Mouse (Mus musculus) midbrain, embryonic 11.5 days (tissue): ENCODE measurements around the gene Csta1. TPM values are rescaled to one million over a fixed set of nuclear protein-coding genes. Genes with fewer than 3 reads are reported as not detected.
"Not testable (repeated sequence)": the region's sequence is repeated elsewhere in the genome, so short reads cannot be mapped to it uniquely, and the experiment has no call there.

Experiments used
- ATAC-seq: fragments of 200-750 bp; cut with Nextera tagmentation; 2 replicates; pipeline ENCODE4 v1.8.0; 2017; ENCODE audit warnings: moderate TSS enrichment, moderate library complexity; ENCODE audit not compliant: low FRiP score
- DNase-seq: peaks from one replicate; pipeline ENCODE4 v3.0.0; 2015; ENCODE audit warnings: low spot score; ENCODE audit errors: missing footprints
- H3K27ac ChIP-seq: fragments of 300-500 bp; sonication (generic); 2 replicates; pipeline ENCODE4 v1.5.1; 2014; ENCODE audit warnings: low read depth, low read length
- H3K27me3 ChIP-seq: fragments of 300-500 bp; sonication (generic); 2 replicates; pipeline ENCODE4 v1.6.1; 2014; ENCODE audit warnings: mild to moderate bottlenecking, low read length, moderate library complexity, mixed read lengths; ENCODE audit not compliant: control insufficient read depth, insufficient read depth
- H3K36me3 ChIP-seq: fragments of 300-500 bp; sonication (generic); 2 replicates; pipeline ENCODE4 v1.6.1; 2014; ENCODE audit warnings: mild to moderate bottlenecking, low read length, moderate library complexity, mixed read lengths; ENCODE audit not compliant: control insufficient read depth, insufficient read depth
- H3K4me1 ChIP-seq: fragments of 300-500 bp; sonication (generic); 2 replicates; pipeline ENCODE4 v1.6.1; 2014; ENCODE audit warnings: low read length; ENCODE audit not compliant: control insufficient read depth, insufficient read depth
- H3K4me2 ChIP-seq: fragments of 300-500 bp; sonication (generic); 2 replicates; pipeline ENCODE4 v1.6.1; 2014; ENCODE audit warnings: mild to moderate bottlenecking, moderate library complexity
- H3K4me3 ChIP-seq: fragments of 300-500 bp; sonication (generic); 2 replicates; pipeline ENCODE4 v1.5.1; 2014; ENCODE audit warnings: low read depth, low read length
- H3K9ac ChIP-seq: fragments of 300-500 bp; sonication (generic); 2 replicates; pipeline ENCODE4 v1.6.1; 2014; ENCODE audit warnings: low read length
- H3K9me3 ChIP-seq: fragments of 300-500 bp; sonication (generic); 2 replicates; pipeline ENCODE4 v1.6.1; 2016; ENCODE audit warnings: low read length; ENCODE audit not compliant: control insufficient read depth
- WGBS: fragments of 180-500 bp; shearing (Covaris S2); extraction: QIAGEN DNeasy Blood & Tissue Kit; methylation state at CpG from one replicate; pipeline ENCODE4 v1.1.7; 2014; 5-methylcytosine and 5-hydroxymethylcytosine counted together
- polyA plus RNA-seq: library from polyadenylated mRNA; unstranded; fragments of >200 nt; fragmentation: Nextera tagmentation; extraction: Ambion mirVana; gene quantifications from 2 replicates; pipeline ENCODE4 v1.2.1, GENCODE M21; 2014

Csta1 gene
- polyA plus RNA-seq, 1 experiment from 2014 or later = 0.12 TPM

- ATAC-seq = no peak
- 88% methylated on average over 1 of the region's 1 CpGs for WGBS
- H3K36me3 ChIP-seq = no peaks in the 10 kb centered on the region
- no peak overlapping the region for H3K4me3 ChIP-seq
- no peak overlapping the region for H3K27ac ChIP-seq
- H3K4me2 ChIP-seq = no peak overlapping the region
- no peak for DNase-seq
- no peaks in the 10 kb centered on the region for H3K27me3 ChIP-seq
- no peak overlapping the region for H3K9ac ChIP-seq
- H3K9me3 ChIP-seq = no peaks in the 10 kb centered on the region
- no peaks in the 10 kb centered on the region for H3K4me1 ChIP-seq
Observed at GRCm38 (mm10) chr16:36102211-36102610, 28.8 kb downstream of the Csta1 start.

- DNase-seq = no peak
- no peak overlapping the region for H3K4me2 ChIP-seq
- no peak overlapping the region for H3K27ac ChIP-seq
- H3K27me3 ChIP-seq = no peaks in the 10 kb centered on the region
- 83% methylated on average over 1 of the region's 1 CpGs for WGBS
- H3K36me3 ChIP-seq = no peaks in the 10 kb centered on the region
- no peak overlapping the region for H3K9ac ChIP-seq
- no peaks in the 10 kb centered on the region for H3K9me3 ChIP-seq
- no peak overlapping the region for H3K4me3 ChIP-seq
- no peaks in the 10 kb centered on the region for H3K4me1 ChIP-seq
- no peak for ATAC-seq
Observed at GRCm38 (mm10) chr16:36101526-36101925, 29.5 kb downstream of the Csta1 start.

- ATAC-seq, H3K4me2 ChIP-seq, DNase-seq, H3K4me3 ChIP-seq, H3K27ac ChIP-seq, H3K36me3 ChIP-seq, H3K4me1 ChIP-seq, H3K9ac ChIP-seq, H3K9me3 ChIP-seq, H3K27me3 ChIP-seq: not testable (repeated sequence)
- 94% methylated on average over 12 of the region's 12 CpGs for WGBS
Observed at GRCm38 (mm10) chr16:36097813-36098499, 33.1 kb downstream of the Csta1 start.

GRCm38 (mm10) chr16:36094079-36094478, 37.0 kb downstream of the Csta1 start:
- H3K9ac ChIP-seq = no peak overlapping the region
- no peaks in the 10 kb centered on the region for H3K36me3 ChIP-seq
- 92% methylated on average over 3 of the region's 3 CpGs for WGBS
- no peaks in the 10 kb centered on the region for H3K27me3 ChIP-seq
- DNase-seq = no peak
- H3K4me1 ChIP-seq = no peaks in the 10 kb centered on the region
- no peak overlapping the region for H3K4me2 ChIP-seq
- ATAC-seq = no peak
- no peak overlapping the region for H3K4me3 ChIP-seq
- H3K27ac ChIP-seq = no peak overlapping the region
- H3K9me3 ChIP-seq = no peaks in the 10 kb centered on the region

GRCm38 (mm10) chr16:36090785-36091509, 40.1 kb downstream of the Csta1 start:
- H3K4me1 ChIP-seq = no peaks in the 10 kb centered on the region
- no peaks in the 10 kb centered on the region for H3K27me3 ChIP-seq
- H3K9me3 ChIP-seq = no peaks in the 10 kb centered on the region
- H3K9ac ChIP-seq = no peak overlapping the region
- no peak overlapping the region for H3K27ac ChIP-seq
- H3K4me3 ChIP-seq = no peak overlapping the region
- WGBS = 90% methylated on average over 11 of the region's 11 CpGs
- DNase-seq = peak; percentile 85
- H3K4me2 ChIP-seq = no peak overlapping the region
- H3K36me3 ChIP-seq = no peaks in the 10 kb centered on the region
- ATAC-seq = no peak

- Histone ChIP-seq H3K9ac (no peak overlapping the region), H3K36me3 (peaks cover 5% of the 10 kb centered on the region), H3K4me1 (no peaks in the 10 kb centered on the region), H3K4me3 (no peak overlapping the region), H3K27ac (no peak overlapping the region), H3K4me2 (no peak overlapping the region), H3K9me3 (no peaks in the 10 kb centered on the region), H3K27me3 (no peaks in the 10 kb centered on the region)
- ATAC-seq = no peak
- DNase-seq = no peak
- 82% methylated on average over 8 of the region's 8 CpGs for WGBS
Observed at GRCm38 (mm10) chr16:36089850-36090616, 41.0 kb downstream of the Csta1 start.

- no peak for DNase-seq
- Histone ChIP-seq H3K4me1 (no peaks in the 10 kb centered on the region), H3K4me3 (no peak overlapping the region), H3K27me3 (no peaks in the 10 kb centered on the region), H3K9ac (no peak overlapping the region), H3K27ac (no peak overlapping the region), H3K9me3 (no peaks in the 10 kb centered on the region), H3K36me3 (peaks cover 6% of the 10 kb centered on the region), H3K4me2 (no peak overlapping the region)
- no peak for ATAC-seq
- 90% methylated on average over 7 of the region's 7 CpGs for WGBS
Observed at GRCm38 (mm10) chr16:36089065-36089464, 42.0 kb downstream of the Csta1 start.

GRCm38 (mm10) chr16:36087846-36088245, 43.2 kb downstream of the Csta1 start:
- Histone ChIP-seq H3K27ac (no peak overlapping the region), H3K9ac (no peak overlapping the region), H3K4me2 (no peak overlapping the region), H3K27me3 (no peaks in the 10 kb centered on the region), H3K36me3 (peaks cover 6% of the 10 kb centered on the region), H3K9me3 (no peaks in the 10 kb centered on the region), H3K4me3 (no peak overlapping the region), H3K4me1 (no peaks in the 10 kb centered on the region)
- 89% methylated on average over 4 of the region's 4 CpGs for WGBS
- no peak for DNase-seq
- no peak for ATAC-seq

- peaks cover under 1% of the 10 kb centered on the region; the same call in 1 of the 2 replicates for H3K36me3 ChIP-seq
- H3K9ac ChIP-seq = no peak overlapping the region
- no peaks in the 10 kb centered on the region for H3K27me3 ChIP-seq
- DNase-seq (no peak), ATAC-seq (no peak)
- no peaks in the 10 kb centered on the region for H3K9me3 ChIP-seq
- WGBS = 96% methylated on average over 3 of the region's 3 CpGs
- H3K4me3 ChIP-seq = no peak overlapping the region
- H3K4me1 ChIP-seq = no peaks in the 10 kb centered on the region
- H3K4me2 ChIP-seq = no peak overlapping the region
- no peak overlapping the region for H3K27ac ChIP-seq
Observed at GRCm38 (mm10) chr16:36079916-36080315, 51.1 kb downstream of the Csta1 start.
